Comparison of ENCODE assay signal across 8 mouse cellular contexts in the genomic region with DNA sequence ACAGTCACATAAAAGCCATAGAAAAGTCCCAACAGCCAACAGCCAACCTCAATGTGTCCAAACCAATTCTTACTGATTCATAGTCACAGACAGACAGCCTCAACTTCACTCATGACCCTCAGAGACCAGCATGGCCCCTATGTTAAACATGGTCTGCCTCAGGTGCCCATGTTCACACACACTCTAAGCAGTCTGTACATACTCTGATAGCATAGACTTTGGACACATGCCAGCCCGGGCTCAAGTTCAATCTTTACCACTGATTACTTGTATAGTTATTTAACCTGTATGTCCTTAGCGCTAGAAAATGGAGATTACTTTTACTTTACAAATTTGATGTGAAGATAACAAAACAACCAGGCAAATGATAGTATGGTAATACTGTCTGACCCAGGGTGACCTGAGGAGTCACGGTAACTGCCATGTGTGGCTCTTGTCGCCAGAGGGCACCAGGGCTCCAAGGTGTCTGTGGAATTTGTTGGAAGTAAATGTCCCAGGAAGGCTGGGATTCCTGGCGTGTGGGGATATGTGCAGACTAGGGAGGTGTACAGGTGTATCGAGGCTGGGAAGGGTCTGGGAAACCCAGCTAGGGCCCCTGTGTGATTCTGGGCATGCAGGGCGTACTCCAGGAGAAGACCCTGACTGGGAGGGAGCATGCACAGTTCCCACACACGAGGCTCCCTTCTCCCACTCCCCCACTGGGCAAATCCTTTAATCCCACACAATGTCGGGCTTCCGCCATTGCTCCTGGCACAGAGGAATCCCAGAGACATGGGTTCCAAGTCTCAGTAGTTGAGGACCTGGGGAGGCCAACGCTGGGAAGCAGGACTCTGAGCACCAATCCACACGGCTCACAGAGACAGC. TPM values are rescaled to one million over a fixed set of nuclear protein-coding genes. Genes with fewer than 3 reads are reported as not detected.
DNase-seq lines count a peak whose midpoint lies in the region; ATAC-seq and TF ChIP-seq lines count a peak whose summit lies in the region.

No protein-coding gene starts in this region.

- no peak for TF ChIP-seq POLR2A in lung, adult 2 months (IDR thresholded peaks at IDR 0.05; ENCODE audit: borderline replicate concordance, extremely low read depth, low read depth, low read length)
- TF ChIP-seq POLR2A in olfactory bulb, adult 2 months (IDR thresholded peaks at IDR 0.05; ENCODE audit: insufficient read depth, low read depth, low read length), result no peak

- H3K9ac ChIP-seq in embryonic facial prominence, embryonic 14.5 days (ENCODE audit: low read depth, low read length), result no peak overlapping the region
- H3K9ac ChIP-seq in heart, embryonic 12.5 days, result peak overlapping the region; percentile 29; the same call in 1 of the 2 replicates
- H3K9ac ChIP-seq in kidney, embryonic 15.5 days, result no peak overlapping the region

- DNase-seq in adrenal gland, postnatal 36 days, result peak; percentile 72 to 83
- DNase-seq in embryonic facial prominence, embryonic 14.5 days (ENCODE audit: low spot score), result peak; percentile 76
- DNase-seq in lung, adult 2 months, result peak; percentile 75
- DNase-seq in thymus, postnatal 4 days, result peak; percentile 44

- H3K36me3 ChIP-seq in E14TG2a.4 (ENCODE audit: insufficient read depth, low read length), result no peaks in the 10 kb centered on the region
- H3K36me3 ChIP-seq in embryonic facial prominence, embryonic 14.5 days (ENCODE audit: control insufficient read depth, insufficient read depth, low read length), result no peaks in the 10 kb centered on the region
- no peaks in the 10 kb centered on the region for H3K36me3 ChIP-seq in heart, embryonic 12.5 days
- no peaks in the 10 kb centered on the region for H3K36me3 ChIP-seq in kidney, embryonic 15.5 days

- peaks cover 50% of the 10 kb centered on the region for H3K27me3 ChIP-seq in E14TG2a.4 (ENCODE audit: insufficient read depth, low read length)
- no peaks in the 10 kb centered on the region for H3K27me3 ChIP-seq in embryonic facial prominence, embryonic 14.5 days (replicated peaks; ENCODE audit: control insufficient read depth, insufficient read depth, low read length)
- H3K27me3 ChIP-seq in heart, embryonic 12.5 days (replicated peaks), result no peaks in the 10 kb centered on the region
- H3K27me3 ChIP-seq in kidney, embryonic 15.5 days, result 0 out of 2 replicates have a peak, but pooled peaks cover 4% of the 10 kb centered on the region

- H3K4me2 ChIP-seq in embryonic facial prominence, embryonic 14.5 days (ENCODE audit: low read depth, low read length), result no peak overlapping the region
- H3K4me2 ChIP-seq in heart, embryonic 12.5 days, result peak overlapping the region; percentile 60
- peak overlapping the region; percentile 45 for H3K4me2 ChIP-seq in kidney, embryonic 15.5 days

- ATAC-seq in embryonic facial prominence, embryonic 14.5 days (ENCODE audit: low read depth), result peak; percentile 36
- ATAC-seq in heart, embryonic 12.5 days (ENCODE audit: insufficient number of reproducible peaks, low FRiP score), result peak; percentile 51
- peak; percentile 37; the same call in 1 of the 2 replicates for ATAC-seq in kidney, embryonic 15.5 days (replicated peaks; ENCODE audit: low FRiP score)

- H3K4me3 ChIP-seq in E14TG2a.4 (replicated peaks; ENCODE audit: low read length), result peak overlapping the region; percentile 39
- no peak overlapping the region for H3K4me3 ChIP-seq in embryonic facial prominence, embryonic 14.5 days (ENCODE audit: low read depth, low read length)
- H3K4me3 ChIP-seq in heart, embryonic 12.5 days, result peak overlapping the region; percentile 26
- peak overlapping the region; percentile 19 for H3K4me3 ChIP-seq in kidney, embryonic 15.5 days (replicated peaks)
- no peak overlapping the region for H3K4me3 ChIP-seq in lung, adult 2 months (replicated peaks; ENCODE audit: extremely low read depth, low read depth, low read length)
- no peak overlapping the region for H3K4me3 ChIP-seq in olfactory bulb, adult 2 months (ENCODE audit: insufficient read depth, low read depth, low read length)

- WGBS in embryonic facial prominence, embryonic 14.5 days, result 8% methylated on average over 12 of the region's 12 CpGs
- 6% methylated on average over 12 of the region's 12 CpGs for WGBS in heart, embryonic 12.5 days
- whole genome bisulfite sequencing in kidney, embryonic 15.5 days, result 9% methylated on average over 12 of the region's 12 CpGs
- 8% methylated on average over 12 of the region's 12 CpGs for WGBS in lung, adult 2 months
- 11% methylated on average over 12 of the region's 12 CpGs for WGBS in olfactory bulb, adult 2 months

- H3K27ac ChIP-seq in embryonic facial prominence, embryonic 14.5 days (replicated peaks; ENCODE audit: low read depth, low read length), result no peak overlapping the region
- H3K27ac ChIP-seq in heart, embryonic 12.5 days (ENCODE audit: poor library complexity, severe bottlenecking), result peak overlapping the region; percentile 49; the same call in 1 of the 2 replicates
- peak overlapping the region; percentile 25; the same call in 1 of the 2 replicates for H3K27ac ChIP-seq in kidney, embryonic 15.5 days
- H3K27ac ChIP-seq in olfactory bulb, adult 2 months (ENCODE audit: insufficient read depth, low read depth, low read length), result no peak overlapping the region

- no peaks in the 10 kb centered on the region for H3K9me3 ChIP-seq in E14TG2a.4 (ENCODE audit: low read length)
- H3K9me3 ChIP-seq in embryonic facial prominence, embryonic 14.5 days (ENCODE audit: control insufficient read depth, low read length), result no peaks in the 10 kb centered on the region
- H3K9me3 ChIP-seq in heart, embryonic 12.5 days (replicated peaks), result no peaks in the 10 kb centered on the region
- H3K9me3 ChIP-seq in kidney, embryonic 15.5 days (replicated peaks), result no peaks in the 10 kb centered on the region

- peaks cover 24% of the 10 kb centered on the region for H3K4me1 ChIP-seq in E14TG2a.4 (replicated peaks; ENCODE audit: low read depth, low read length)
- no peaks in the 10 kb centered on the region for H3K4me1 ChIP-seq in embryonic facial prominence, embryonic 14.5 days (ENCODE audit: control insufficient read depth, insufficient read depth, low read length)
- peaks cover 29% of the 10 kb centered on the region for H3K4me1 ChIP-seq in heart, embryonic 12.5 days (replicated peaks)
- H3K4me1 ChIP-seq in kidney, embryonic 15.5 days, result peaks cover 26% of the 10 kb centered on the region
- H3K4me1 ChIP-seq in lung, adult 2 months (ENCODE audit: control insufficient read depth, insufficient read depth, low read length), result peaks cover 11% of the 10 kb centered on the region
- H3K4me1 ChIP-seq in olfactory bulb, adult 2 months (ENCODE audit: control insufficient read depth, insufficient read depth, low read length), result peaks cover 7% of the 10 kb centered on the region

- peak; percentile 72 for TF ChIP-seq CTCF in E14TG2a.4 (conservative IDR thresholded peaks at IDR 0.05; ENCODE audit: low read length)
- peak; percentile 98 for TF ChIP-seq CTCF in lung, adult 2 months (IDR thresholded peaks at IDR 0.05; ENCODE audit: insufficient read depth, low read length)
- peak; percentile 76 for TF ChIP-seq CTCF in olfactory bulb, adult 2 months (IDR thresholded peaks at IDR 0.05; ENCODE audit: insufficient read depth, low read depth, low read length)

RNA-seq across cellular contexts. Expression of a gene that starts 4.8 kb away (rescaled TPM):
- total RNA-seq in adrenal gland, postnatal 36 days (2021), result 10 to 100 TPM in 1 of 2 experiments, 1 to 10 TPM in 1; 6.5 to 16.9 TPM
- polyA plus RNA-seq in embryonic facial prominence, embryonic 14.5 days (2014; fragmentation: Nextera tagmentation; extraction: Ambion mirVana), result 5.5 and 10.4 TPM in 2 replicates
- polyA plus RNA-seq in heart, embryonic 12.5 days (2016; fragmentation: Nextera tagmentation; extraction: Ambion mirVana), result 10.3 and 10.8 TPM in 2 replicates
- polyA plus RNA-seq in kidney, embryonic 15.5 days (2015; fragmentation: Nextera tagmentation; extraction: Ambion mirVana), result 9.4 and 15.2 TPM in 2 replicates
- polyA plus RNA-seq in lung, adult 2 months (2012; rRNA removed), result 77.6 and 84.6 TPM in 2 replicates
- polyA plus RNA-seq in olfactory bulb, adult 2 months (2012; ENCODE audit: insufficient read depth, insufficient read length, low replicate concordance, missing spikeins), result not detected in 2 replicates

RNA-seq across cellular contexts. Expression of a gene that starts 42.9 kb away (rescaled TPM):
- total RNA-seq in adrenal gland, postnatal 36 days (2021), result under 1 TPM; 0.49 to 0.76 TPM
- polyA plus RNA-seq in embryonic facial prominence, embryonic 14.5 days (2014; fragmentation: Nextera tagmentation; extraction: Ambion mirVana), result 2.3 and 3.3 TPM in 2 replicates
- 0.74 and 0.91 TPM in 2 replicates for polyA plus RNA-seq in heart, embryonic 12.5 days (2016; fragmentation: Nextera tagmentation; extraction: Ambion mirVana)
- 0.89 and 1.8 TPM in 2 replicates for polyA plus RNA-seq in kidney, embryonic 15.5 days (2015; fragmentation: Nextera tagmentation; extraction: Ambion mirVana)
- polyA plus RNA-seq in lung, adult 2 months (2012; rRNA removed), result 15.4 and 15.8 TPM in 2 replicates
- not detected in 2 replicates for polyA plus RNA-seq in olfactory bulb, adult 2 months (2012; ENCODE audit: insufficient read depth, insufficient read length, low replicate concordance, missing spikeins)

RNA-seq across cellular contexts. Expression of a gene that starts 53.8 kb away (rescaled TPM):
- 10 to 100 TPM in 1 of 2 experiments, 1 to 10 TPM in 1; 10.0 to 14.3 TPM for total RNA-seq in adrenal gland, postnatal 36 days (2021)
- 34.3 and 42.8 TPM in 2 replicates for polyA plus RNA-seq in embryonic facial prominence, embryonic 14.5 days (2014; fragmentation: Nextera tagmentation; extraction: Ambion mirVana)
- polyA plus RNA-seq in heart, embryonic 12.5 days (2016; fragmentation: Nextera tagmentation; extraction: Ambion mirVana), result 18.3 and 19.4 TPM in 2 replicates
- polyA plus RNA-seq in kidney, embryonic 15.5 days (2015; fragmentation: Nextera tagmentation; extraction: Ambion mirVana), result 17.7 and 19.8 TPM in 2 replicates
- polyA plus RNA-seq in lung, adult 2 months (2012; rRNA removed), result 22.3 and 23.4 TPM in 2 replicates
- not detected in 2 replicates for polyA plus RNA-seq in olfactory bulb, adult 2 months (2012; ENCODE audit: insufficient read depth, insufficient read length, low replicate concordance, missing spikeins)

RNA-seq across cellular contexts. Expression of a gene that starts 57.6 kb away (rescaled TPM):
- 100 to 1,000 TPM; 215 to 216 TPM for total RNA-seq in adrenal gland, postnatal 36 days (2021)
- 199 and 230 TPM in 2 replicates for polyA plus RNA-seq in embryonic facial prominence, embryonic 14.5 days (2014; fragmentation: Nextera tagmentation; extraction: Ambion mirVana)
- 183 and 196 TPM in 2 replicates for polyA plus RNA-seq in heart, embryonic 12.5 days (2016; fragmentation: Nextera tagmentation; extraction: Ambion mirVana)
- polyA plus RNA-seq in kidney, embryonic 15.5 days (2015; fragmentation: Nextera tagmentation; extraction: Ambion mirVana), result 212 and 221 TPM in 2 replicates
- polyA plus RNA-seq in lung, adult 2 months (2012; rRNA removed), result 452 and 484 TPM in 2 replicates
- not detected in 2 replicates for polyA plus RNA-seq in olfactory bulb, adult 2 months (2012; ENCODE audit: insufficient read depth, insufficient read length, low replicate concordance, missing spikeins)

Comparison
In these comparisons a context has a peak if more than half of its experiments do, and no peak if none do; other contexts are left out.
1. H3K4me3 ChIP-seq: peak in E14TG2a.4 (single experiment), heart, embryonic 12.5 days (single experiment) and kidney, embryonic 15.5 days (single experiment); none in embryonic facial prominence, embryonic 14.5 days (single experiment), lung, adult 2 months (single experiment) and olfactory bulb, adult 2 months (single experiment).
2. H3K27ac ChIP-seq: peak in heart, embryonic 12.5 days (single experiment) and kidney, embryonic 15.5 days (single experiment); none in embryonic facial prominence, embryonic 14.5 days (single experiment) and olfactory bulb, adult 2 months (single experiment).
3. RNA of a gene that starts 53.8 kb away (polyA plus RNA-seq): 34.3 to 42.8 TPM in embryonic facial prominence, embryonic 14.5 days, 22.3 to 23.4 TPM in lung, adult 2 months, 17.7 to 19.8 TPM in kidney, embryonic 15.5 days and 18.3 to 19.4 TPM in heart, embryonic 12.5 days; not detected in olfactory bulb, adult 2 months; every median in the first group is over 10 times any median in the second.
4. Peak in every context shown above with its lines, with median percentiles within 50 percentile points of each other: CTCF ChIP-seq, DNase-seq and ATAC-seq.